Mouse (Mus musculus) MEL (cell line): Measurements from ENCODE around the gene S1pr4. TPM values are rescaled to one million over a fixed set of nuclear protein-coding genes. Genes with fewer than 3 reads are reported as not detected.

ENCODE experiments used
- DNase-seq: peaks from one replicate; pipeline ENCODE4 v3.0.0; 2011; ENCODE audit warnings: low read depth, low spot score
- H3K27ac ChIP-seq: 2 replicates; pipeline ENCODE4 v1.5.1; 2012; ENCODE audit warnings: low read depth, mild to moderate bottlenecking, control low read depth, low read length, moderate library complexity; ENCODE audit not compliant: control insufficient read depth
- H3K27me3 ChIP-seq, 2 experiments: fragments of 150-350 bp in 1 of 2; sonication (generic) in 1 of 2; 2 replicates each; pipeline ENCODE4 v1.6.1; 2012; ENCODE audit warnings: low read length in 2 of 2, mild to moderate bottlenecking in 2 of 2, improper control_type of control experiment in 1 of 2, moderate library complexity in 1 of 2; ENCODE audit not compliant: insufficient read depth in 2 of 2, control insufficient read depth in 1 of 2
- H3K36me3 ChIP-seq, 2 experiments: 2 replicates each; pipeline ENCODE4 v1.6.1; 2012 to 2014; ENCODE audit warnings: low read length in 2 of 2, improper control_type of control experiment in 1 of 2, inconsistent platforms in 1 of 2, mild to moderate bottlenecking in 1 of 2; ENCODE audit not compliant: insufficient read depth in 2 of 2, control insufficient read depth in 1 of 2
- H3K4me1 ChIP-seq, 2 experiments: fragments of 150-350 bp in 1 of 2; sonication (generic) in 1 of 2; 2 replicates each; pipeline ENCODE4 v1.6.1; 2012; ENCODE audit warnings: low read length in 2 of 2, improper control_type of control experiment in 1 of 2, mild to moderate bottlenecking in 1 of 2; ENCODE audit not compliant: insufficient read depth in 2 of 2, control insufficient read depth in 1 of 2
- H3K4me3 ChIP-seq, 2 experiments: fragments of 150-350 bp in 1 of 2; sonication (generic) in 1 of 2; 2 replicates each; pipeline ENCODE4 v1.5.1; 2012; ENCODE audit warnings: low read depth in 2 of 2, low read length in 2 of 2, mild to moderate bottlenecking in 2 of 2, moderate library complexity in 2 of 2, control low read depth in 1 of 2, improper control_type of control experiment in 1 of 2; ENCODE audit not compliant: control insufficient read depth in 1 of 2, insufficient read depth in 1 of 2
- H3K79me2 ChIP-seq: 2 replicates; pipeline ENCODE4 v1.6.1; 2012; ENCODE audit warnings: mild to moderate bottlenecking, low read length, moderate library complexity; ENCODE audit not compliant: control insufficient read depth, poor library complexity, insufficient read depth
- H3K9ac ChIP-seq: 2 replicates; pipeline ENCODE4 v1.6.1; 2012; ENCODE audit warnings: low read depth, mild to moderate bottlenecking, control low read depth, low read length, moderate library complexity; ENCODE audit not compliant: control insufficient read depth, poor library complexity, severe bottlenecking
- H3K9me3 ChIP-seq: fragments of 150-350 bp; sonication (generic); replicated peaks from 2 replicates; pipeline ENCODE4 v1.6.1; 2012; ENCODE audit warnings: mild to moderate bottlenecking, low read length, improper control_type of control experiment, moderate library complexity; ENCODE audit not compliant: insufficient read depth
- BHLHE40 ChIP-seq: IDR thresholded peaks from 2 replicates; pipeline ENCODE4 v1.6.1; 2012; ENCODE audit warnings: low read depth, mild to moderate bottlenecking, inconsistent platforms, low read length, improper control_type of control experiment, borderline replicate concordance
- CHD1 ChIP-seq: IDR thresholded peaks from 2 replicates; pipeline ENCODE4 v1.6.1; 2012; ENCODE audit warnings: low read depth, mild to moderate bottlenecking, inconsistent platforms, low read length, improper control_type of control experiment
- CHD2 ChIP-seq: IDR thresholded peaks from 2 replicates; pipeline ENCODE4 v1.6.1; 2011; ENCODE audit warnings: low read length, improper control_type of control experiment
- CTCF ChIP-seq, 3 experiments: IDR thresholded peaks in 2 of 3; conservative IDR thresholded peaks in 1 of 3; 2 replicates each; pipeline ENCODE4 v1.5.1; 2011 to 2012; ENCODE audit warnings: low read length in 3 of 3, low read depth in 2 of 3, mild to moderate bottlenecking in 2 of 3, improper control_type of control experiment in 1 of 3, inconsistent platforms in 1 of 3, mixed read lengths in 1 of 3, moderate library complexity in 1 of 3; ENCODE audit not compliant: control insufficient read depth in 1 of 3, insufficient read depth in 1 of 3, poor library complexity in 1 of 3, severe bottlenecking in 1 of 3
- E2F4 ChIP-seq: IDR thresholded peaks from 2 replicates; pipeline ENCODE4 v1.6.1; 2011; ENCODE audit warnings: low read depth, low read length, improper control_type of control experiment, borderline replicate concordance
- ETS1 ChIP-seq: IDR thresholded peaks from 2 replicates; pipeline ENCODE4 v1.6.1; 2012; ENCODE audit warnings: low read depth, mild to moderate bottlenecking, inconsistent platforms, low read length, improper control_type of control experiment, moderate library complexity
- GATA1 ChIP-seq: IDR thresholded peaks from 2 replicates; pipeline ENCODE4 v1.6.1; 2011; ENCODE audit warnings: low read depth, low read length, improper control_type of control experiment
- HCFC1 ChIP-seq: IDR thresholded peaks from 2 replicates; pipeline ENCODE4 v1.6.1; 2012; ENCODE audit warnings: low read depth, mild to moderate bottlenecking, inconsistent platforms, low read length, improper control_type of control experiment, moderate library complexity
- KAT2A ChIP-seq: conservative IDR thresholded peaks from 2 replicates; pipeline ENCODE4 v1.6.1; 2012; ENCODE audit warnings: low read depth, low read length, improper control_type of control experiment, inconsistent platforms
- MAX ChIP-seq: IDR thresholded peaks from 2 replicates; pipeline ENCODE4 v1.6.1; 2011; ENCODE audit warnings: low read length, improper control_type of control experiment
- MAZ ChIP-seq: IDR thresholded peaks from 2 replicates; pipeline ENCODE4 v1.6.1; 2012; ENCODE audit warnings: low read depth, mild to moderate bottlenecking, inconsistent platforms, low read length, improper control_type of control experiment
- MEF2A ChIP-seq: IDR thresholded peaks from 2 replicates; pipeline ENCODE4 v1.6.1; 2014; ENCODE audit warnings: low read depth, mild to moderate bottlenecking, inconsistent platforms, low read length, improper control_type of control experiment; ENCODE audit not compliant: poor library complexity, insufficient replicate concordance, severe bottlenecking; ENCODE audit errors: extremely low read depth
- MXI1 ChIP-seq: IDR thresholded peaks from 2 replicates; pipeline ENCODE4 v1.6.1; 2011; ENCODE audit warnings: mild to moderate bottlenecking, low read depth, low read length, improper control_type of control experiment
- MYB ChIP-seq: IDR thresholded peaks from 2 replicates; pipeline ENCODE4 v1.6.1; 2011; ENCODE audit warnings: mild to moderate bottlenecking, low read depth, low read length, improper control_type of control experiment
- MYC ChIP-seq: IDR thresholded peaks from 2 replicates; pipeline ENCODE4 v1.6.1; 2011; ENCODE audit warnings: low read depth, mild to moderate bottlenecking, low read length, improper control_type of control experiment, moderate library complexity
- NELFE ChIP-seq: IDR thresholded peaks from 2 replicates; pipeline ENCODE4 v1.6.1; 2011; ENCODE audit warnings: low read depth, low read length, improper control_type of control experiment
- POLR2AphosphoS2 ChIP-seq: IDR thresholded peaks from 2 replicates; pipeline ENCODE4 v1.6.1; 2011; ENCODE audit warnings: low read length, improper control_type of control experiment
- RCOR1 ChIP-seq: IDR thresholded peaks from 2 replicates; pipeline ENCODE4 v1.6.1; 2012; ENCODE audit warnings: low read depth, mild to moderate bottlenecking, inconsistent platforms, low read length, improper control_type of control experiment
- SIN3A ChIP-seq: IDR thresholded peaks from 2 replicates; pipeline ENCODE4 v1.6.1; 2012; ENCODE audit warnings: low read length, improper control_type of control experiment, inconsistent platforms
- SMC3 ChIP-seq: IDR thresholded peaks from 2 replicates; pipeline ENCODE4 v1.6.1; 2011; ENCODE audit warnings: low read depth, low read length, improper control_type of control experiment
- TBP ChIP-seq: IDR thresholded peaks from 2 replicates; pipeline ENCODE4 v1.8.0; 2011; ENCODE audit warnings: low read depth, low read length, improper control_type of control experiment
- TCF12 ChIP-seq: IDR thresholded peaks from 2 replicates; pipeline ENCODE4 v1.6.1; 2014; ENCODE audit warnings: low read depth, mild to moderate bottlenecking, inconsistent platforms, low read length, improper control_type of control experiment, moderate library complexity
- UBTF ChIP-seq: IDR thresholded peaks from 2 replicates; pipeline ENCODE4 v1.6.1; 2012; ENCODE audit warnings: low read depth, mild to moderate bottlenecking, inconsistent platforms, low read length, improper control_type of control experiment, moderate library complexity, borderline replicate concordance; ENCODE audit not compliant: insufficient read depth
- USF1 ChIP-seq: IDR thresholded peaks from 2 replicates; pipeline ENCODE4 v1.6.1; 2014; ENCODE audit warnings: low read depth, mild to moderate bottlenecking, inconsistent platforms, low read length, improper control_type of control experiment, moderate library complexity
- polyA plus RNA-seq, 2 experiments: library from polyadenylated mRNA; stranded (reverse) in 1 of 2; unstranded in 1 of 2; fragments of >175 nt in 1 of 2; fragments of >200 nt in 1 of 2; gene quantifications; 2 replicates each; pipeline versions ENCODE4 v1.2.1 to v1.2.4; 2012; ENCODE audit warnings: low replicate concordance in 2 of 2, low read depth in 1 of 2; ENCODE audit not compliant: insufficient read length in 2 of 2, insufficient read depth in 1 of 2, missing spikeins in 1 of 2
- total RNA-seq: library from RNA; depleted of rRNA; stranded (reverse); fragments of 300-350 nt; gene quantifications from 2 replicates; pipeline ENCODE4 v1.2.3, GENCODE M21; 2012

Gene S1pr4
- total and polyA plus RNA-seq, 3 experiments: 1.6 to 2.1 TPM; not detected in 1

GRCm38 (mm10) chr10:81497401-81498270, 2.3 kb downstream of the S1pr4 start (continued):
- TF ChIP-seq USF1: peak; percentile 61
- no peak for TF ChIP-seq POLR2AphosphoS2
- no peak for TF ChIP-seq BHLHE40
- peak; percentile 63 for TF ChIP-seq SIN3A

DNA sequence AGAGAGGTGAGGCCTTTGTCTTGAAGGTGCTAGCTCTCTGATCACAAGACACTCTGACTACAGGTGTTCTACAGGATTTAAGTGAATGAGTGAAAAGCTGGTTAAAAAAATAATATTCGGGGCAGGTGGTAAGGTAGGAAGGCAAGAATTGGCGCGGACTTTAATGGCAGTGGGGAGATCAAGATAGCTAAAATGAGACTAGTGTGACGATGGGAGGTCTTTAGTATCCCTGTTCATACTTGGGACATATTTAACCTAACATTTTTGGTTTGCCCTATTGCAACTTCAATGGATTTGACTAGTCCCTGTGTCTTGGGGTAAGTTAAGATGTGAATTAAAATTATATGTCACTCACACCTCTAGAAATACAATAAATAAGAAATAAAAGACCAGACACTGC, 3.0 kb downstream of the S1pr4 start:
- peaks cover 0 to 28% of the 10 kb centered on the region in 2 experiments; a peak in 3 of 4 replicates for H3K4me1 ChIP-seq

DNA sequence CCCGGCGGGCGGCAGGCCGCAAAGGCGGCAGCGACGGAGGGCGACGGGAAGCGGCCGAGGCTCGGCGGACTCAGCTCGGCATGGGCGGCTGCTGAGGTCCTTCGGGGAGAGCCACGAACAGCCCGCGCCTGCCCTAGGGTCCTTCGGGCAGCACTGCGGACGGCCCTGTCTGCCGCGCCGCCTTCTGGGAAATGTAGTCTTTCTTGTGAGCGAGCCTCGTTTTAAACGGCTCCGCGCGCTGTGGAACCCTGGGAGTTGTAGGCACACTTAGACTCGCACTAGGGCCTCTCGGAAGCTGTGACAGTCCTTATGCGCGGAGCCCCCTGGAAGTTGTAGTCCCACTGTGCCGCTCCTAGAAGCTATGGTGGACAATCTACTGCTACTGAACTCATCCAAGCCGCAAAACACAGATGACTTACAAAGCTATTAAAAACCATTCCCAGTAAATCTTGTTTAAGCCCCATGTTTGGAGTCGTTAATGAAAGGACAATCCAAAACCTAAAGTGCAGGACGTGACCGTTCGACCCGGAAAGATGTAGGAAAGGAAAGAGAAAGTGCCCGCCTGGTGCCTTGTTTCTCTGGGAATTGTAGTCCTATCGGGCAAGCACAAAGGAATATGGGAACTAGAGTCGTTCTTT, 3.5 kb downstream of the S1pr4 start, which contains the start of gene Ncln:
Gene Ncln, minus strand, starts transcription at position 129 of the 638 bp plus-strand sequence.
- Histone ChIP-seq H3K9me3 (no peaks in the 10 kb centered on the region), H3K36me3 (peaks cover 0 to 14% of the 10 kb centered on the region in 2 experiments; a peak in 2 of 4 replicates), H3K9ac (peak within 1 kb of the TSS; percentile 96), H3K79me2 (peaks cover 29% of the 10 kb centered on the region), H3K27ac (peak within 1 kb of the TSS; percentile 89), H3K4me1 (peaks cover 0 to 28% of the 10 kb centered on the region in 2 experiments; a peak in 3 of 4 replicates), H3K27me3 (no peaks in the 10 kb centered on the region), H3K4me3 (peak within 1 kb of the TSS; percentile 58 to 97)
- peak; percentile 99 for DNase-seq
- TF ChIP-seq CHD2 (no peak), TCF12 (peak; percentile 75), CTCF (IDR thresholded peaks at IDR 0.05 in 2 of 3, conservative IDR thresholded peaks at IDR 0.05 in 1 of 3; ENCODE audit: control insufficient read depth in 1 of 3, insufficient read depth in 1 of 3, low read depth in 2 of 3, low read length in 3 of 3, poor library complexity in 1 of 3, severe bottlenecking in 1 of 3) (0 out of 6 replicates have a peak, but pooled peaks of 1 of the 3 experiments have one; percentile 1), TBP (peak; percentile 59; the same call in 1 of the 2 replicates), MEF2A (no peak), HCFC1 (peak; percentile 96), NELFE (peak; percentile 90), MAZ (peak; percentile 43; the same call in 1 of the 2 replicates), MXI1 (peak; percentile 89), SMC3 (no peak), POLR2AphosphoS2 (peak; percentile 58; the same call in 1 of the 2 replicates), UBTF (peak; percentile 89; the same call in 1 of the 2 replicates), E2F4 (peak; percentile 61; the same call in 1 of the 2 replicates), RCOR1 (no peak), SIN3A (peak; percentile 95), GATA1 (no peak), MYC (no peak), MYB (peak; percentile 83), CHD1 (peak; percentile 8; the same call in 1 of the 2 replicates), MAX (peak; percentile 99), KAT2A (peak; percentile 96), USF1 (peak; percentile 47), ETS1 (0 out of 2 replicates have a peak, but pooled peaks have one; percentile 59)

More for the DNA sequence above, 3.0 kb downstream of the S1pr4 start:
- H3K36me3 ChIP-seq: peaks cover 0 to 14% of the 10 kb centered on the region in 2 experiments; a peak in 2 of 4 replicates
- 0 out of 2 replicates have a peak, but pooled peaks have one; percentile 21 for TF ChIP-seq CHD1
- no peak for TF ChIP-seq KAT2A
- peak; percentile 35; the same call in 1 of the 2 replicates for TF ChIP-seq MAX
- H3K9me3 ChIP-seq: no peaks in the 10 kb centered on the region
- peaks cover 29% of the 10 kb centered on the region for H3K79me2 ChIP-seq
- H3K27ac ChIP-seq: peak overlapping the region; percentile 89
- H3K9ac ChIP-seq: peak overlapping the region; percentile 96
- H3K27me3 ChIP-seq: no peaks in the 10 kb centered on the region
- DNase-seq: peak; percentile 60
- H3K4me3 ChIP-seq: peak overlapping the region; percentile 58 to 97
